Mouse (Mus musculus) left cerebral cortex, postnatal 25 days (tissue): ENCODE results near the gene Rsrc2. TPM values are rescaled to one million over a fixed set of nuclear protein-coding genes. Genes with fewer than 3 reads are reported as not detected.
"Not testable (repeated sequence)": the region's sequence is repeated elsewhere in the genome, so short reads cannot be mapped to it uniquely, and the experiment has no call there.

Experiments used
- DNase-seq, 2 experiments: peaks; one replicate each; pipeline ENCODE4 v3.0.0; 2022; ENCODE audit warnings: low spot score in 2 of 2, mixed read lengths in 1 of 2
- intact Hi-C: fragments of 180-260 bp; cut with DNase I; formaldehyde crosslinking; loops from one replicate; pipeline ENCODE4 v1.15.1; 2025
- total RNA-seq, 2 experiments: library from RNA; stranded (reverse); gene quantifications; 2 replicates each; pipeline ENCODE4 v1.2.3; 2021

The Rsrc2 gene
- 10 to 100 TPM; 78.6 to 87.1 TPM for total RNA-seq

- peak; percentile 99 to 100 for DNase-seq
- intact Hi-C loops = loop anchor here (1.0 to 5.0 kb wide), 2 partner anchors 68 to 157 kb away; no protein-coding TSS in a partner anchor
Measured at GRCm38 (mm10) chr5:123749065-123750064, at the start of gene Rsrc2, which contains the start of gene Kntc1. Gene Rsrc2 (minus strand): TSS chr5:123749414. Gene Kntc1 (plus strand): TSS chr5:123749716.

- no peak for DNase-seq
- intact Hi-C loops = no loop called here
Measured at GRCm38 (mm10) chr5:123793081-123793480, 43.9 kb upstream of the Rsrc2 start.

- DNase-seq = no peak
- intact Hi-C loops = no loop called here
Measured at GRCm38 (mm10) chr5:123788976-123789375, 39.8 kb upstream of the Rsrc2 start.

GRCm38 (mm10) chr5:123781864-123782263, 32.6 kb upstream of the Rsrc2 start:
- no peak for DNase-seq
- intact Hi-C loops = no loop called here

- intact Hi-C loops = no loop called here
- DNase-seq = no peak
Measured at GRCm38 (mm10) chr5:123780716-123781115, 31.5 kb upstream of the Rsrc2 start.

GRCm38 (mm10) chr5:123773441-123773840, 24.2 kb upstream of the Rsrc2 start:
- intact Hi-C loops = no loop called here
- DNase-seq = no peak

GRCm38 (mm10) chr5:123766455-123766854, 17.2 kb upstream of the Rsrc2 start:
- intact Hi-C loops, DNase-seq: not testable (repeated sequence)

- DNase-seq = no peak
- intact Hi-C loops = no loop called here
Measured at GRCm38 (mm10) chr5:123765506-123765905, 16.3 kb upstream of the Rsrc2 start.

- intact Hi-C loops = loop anchor here (1.0 to 5.0 kb wide), 2 partner anchors 69 to 158 kb away; no protein-coding TSS in a partner anchor
- DNase-seq = no peak
Measured at GRCm38 (mm10) chr5:123748339-123749064, 712 bp downstream of the Rsrc2 start.

GRCm38 (mm10) chr5:123747604-123748003, 1.6 kb downstream of the Rsrc2 start:
- intact Hi-C loops = loop anchor here (5.0 kb wide), 1 partner anchor 70 kb away; no protein-coding TSS in a partner anchor
- DNase-seq = no peak

- intact Hi-C loops = loop anchor here (5.0 kb wide), 1 partner anchor 71 kb away; no protein-coding TSS in a partner anchor
- no peak for DNase-seq
Measured at GRCm38 (mm10) chr5:123746253-123746652, 3.0 kb downstream of the Rsrc2 start.

GRCm38 (mm10) chr5:123744358-123744757, 4.9 kb downstream of the Rsrc2 start:
- DNase-seq = no peak
- intact Hi-C loops = no loop called here

GRCm38 (mm10) chr5:123730981-123731380, 18.2 kb downstream of the Rsrc2 start:
- DNase-seq = no peak
- intact Hi-C loops = loop anchor here (10.0 kb wide), 1 partner anchor 664 kb away; no protein-coding TSS in a partner anchor

GRCm38 (mm10) chr5:123723816-123724215, 25.4 kb downstream of the Rsrc2 start:
- DNase-seq, intact Hi-C loops: not testable (repeated sequence)

- intact Hi-C loops = no loop called here
- DNase-seq = peak; percentile 98 to 99
Measured at GRCm38 (mm10) chr5:123720328-123721311, 28.6 kb downstream of the Rsrc2 start, which contains the start of gene Zcchc8. Gene Zcchc8 (minus strand): TSS chr5:123721100.

GRCm38 (mm10) chr5:123714622-123715021, 34.6 kb downstream of the Rsrc2 start:
- DNase-seq = no peak
- intact Hi-C loops = no loop called here

- no peak for DNase-seq
- intact Hi-C loops = no loop called here
Measured at GRCm38 (mm10) chr5:123713782-123714181, 35.4 kb downstream of the Rsrc2 start.

- DNase-seq = no peak
- intact Hi-C loops = no loop called here
Measured at GRCm38 (mm10) chr5:123709571-123709970, 39.6 kb downstream of the Rsrc2 start.

- intact Hi-C loops = no loop called here
- peak in 1 of 2 experiments; percentile 17 for DNase-seq
Measured at GRCm38 (mm10) chr5:123708598-123708997, 40.6 kb downstream of the Rsrc2 start.
